Mouse (Mus musculus): ENCODE results near the gene Smg1. TPM values are rescaled to one million over a fixed set of nuclear protein-coding genes. Genes with fewer than 3 reads are reported as not detected.

Smg1 gene
- polyA plus RNA-seq, 1 experiment from 2014 or later = 17.3 TPM

GRCm38 (mm10) chr7:118259676-118260305 is 16.3 kb upstream of the Smg1 start:
- Histone ChIP-seq H3K9me3 (replicated peaks) (no peaks in the 10 kb centered on the region), H3K27ac (no peak overlapping the region), H3K9ac (no peak overlapping the region), H3K27me3 (no peaks in the 10 kb centered on the region), H3K4me2 (no peak overlapping the region), H3K4me1 (no peaks in the 10 kb centered on the region), H3K36me3 (no peaks in the 10 kb centered on the region), H3K4me3 (replicated peaks) (no peak overlapping the region)
- 82% methylated on average over 7 of the region's 7 CpGs for WGBS
- no peak for ATAC-seq (replicated peaks; ENCODE audit: low FRiP score)

GRCm38 (mm10) chr7:118258451-118258850 is 15.0 kb upstream of the Smg1 start:
- H3K36me3 ChIP-seq = no peaks in the 10 kb centered on the region
- H3K9ac ChIP-seq = no peak overlapping the region
- H3K4me3 ChIP-seq (replicated peaks) = no peak overlapping the region
- no peak for ATAC-seq (replicated peaks; ENCODE audit: low FRiP score)
- H3K9me3 ChIP-seq (replicated peaks) = no peaks in the 10 kb centered on the region
- H3K27ac ChIP-seq = no peak overlapping the region
- H3K4me1 ChIP-seq = no peaks in the 10 kb centered on the region
- no peak overlapping the region for H3K4me2 ChIP-seq
- H3K27me3 ChIP-seq = no peaks in the 10 kb centered on the region

- 87% methylated on average over 6 of the region's 6 CpGs for WGBS
- no peak overlapping the region for H3K4me3 ChIP-seq (replicated peaks)
- H3K27me3 ChIP-seq = no peaks in the 10 kb centered on the region
- H3K27ac ChIP-seq = no peak overlapping the region
- no peak for ATAC-seq (replicated peaks; ENCODE audit: low FRiP score)
- H3K4me2 ChIP-seq = no peak overlapping the region
- H3K36me3 ChIP-seq = no peaks in the 10 kb centered on the region
- no peaks in the 10 kb centered on the region for H3K9me3 ChIP-seq (replicated peaks)
- no peak overlapping the region for H3K9ac ChIP-seq
- H3K4me1 ChIP-seq = peaks cover 3% of the 10 kb centered on the region
These were observed 13.3 kb upstream of the Smg1 start for GRCm38 (mm10) chr7:118256740-118257139.

- 77% methylated on average over 8 of the region's 8 CpGs for WGBS
- H3K27ac ChIP-seq = no peak overlapping the region
- no peak for ATAC-seq (replicated peaks; ENCODE audit: low FRiP score)
- no peak overlapping the region for H3K4me3 ChIP-seq (replicated peaks)
- no peaks in the 10 kb centered on the region for H3K36me3 ChIP-seq
- H3K9ac ChIP-seq = no peak overlapping the region
- H3K4me2 ChIP-seq = no peak overlapping the region
- no peaks in the 10 kb centered on the region for H3K9me3 ChIP-seq (replicated peaks)
- peaks cover 3% of the 10 kb centered on the region for H3K4me1 ChIP-seq
- no peaks in the 10 kb centered on the region for H3K27me3 ChIP-seq
These were observed 11.0 kb upstream of the Smg1 start for GRCm38 (mm10) chr7:118254460-118254859.

- Histone ChIP-seq H3K4me1 (peaks cover 3% of the 10 kb centered on the region), H3K4me3 (replicated peaks) (no peak overlapping the region), H3K27me3 (no peaks in the 10 kb centered on the region), H3K36me3 (no peaks in the 10 kb centered on the region), H3K9ac (no peak overlapping the region), H3K4me2 (no peak overlapping the region), H3K9me3 (replicated peaks) (no peaks in the 10 kb centered on the region), H3K27ac (no peak overlapping the region)
- WGBS = 69% methylated on average over 4 of the region's 4 CpGs
- no peak for ATAC-seq (replicated peaks; ENCODE audit: low FRiP score)
These were observed 10.5 kb upstream of the Smg1 start for GRCm38 (mm10) chr7:118254015-118254414.

GRCm38 (mm10) chr7:118252979-118253378 is 9.5 kb upstream of the Smg1 start:
- Histone ChIP-seq H3K9ac (no peak overlapping the region), H3K4me1 (peaks cover 3% of the 10 kb centered on the region), H3K9me3 (replicated peaks) (no peaks in the 10 kb centered on the region), H3K27me3 (no peaks in the 10 kb centered on the region), H3K27ac (no peak overlapping the region), H3K4me3 (replicated peaks) (no peak overlapping the region), H3K36me3 (no peaks in the 10 kb centered on the region), H3K4me2 (no peak overlapping the region)
- ATAC-seq (replicated peaks; ENCODE audit: low FRiP score) = no peak
- WGBS = 70% methylated on average over 3 of the region's 3 CpGs

GRCm38 (mm10) chr7:118252349-118252748 is 8.9 kb upstream of the Smg1 start:
- ATAC-seq (replicated peaks; ENCODE audit: low FRiP score) = no peak
- H3K9me3 ChIP-seq (replicated peaks) = no peaks in the 10 kb centered on the region
- H3K4me3 ChIP-seq (replicated peaks) = no peak overlapping the region
- peak overlapping the region; percentile 37; the same call in 1 of the 2 replicates for H3K27ac ChIP-seq
- WGBS = 18% methylated on average over 4 of the region's 4 CpGs
- no peaks in the 10 kb centered on the region for H3K27me3 ChIP-seq
- H3K4me2 ChIP-seq = no peak overlapping the region
- H3K4me1 ChIP-seq = peaks cover 3% of the 10 kb centered on the region
- H3K36me3 ChIP-seq = no peaks in the 10 kb centered on the region
- no peak overlapping the region for H3K9ac ChIP-seq

GRCm38 (mm10) chr7:118251392-118252170 is 8.1 kb upstream of the Smg1 start:
- H3K4me3 ChIP-seq (replicated peaks) = no peak overlapping the region
- H3K36me3 ChIP-seq = no peaks in the 10 kb centered on the region
- peaks cover 3% of the 10 kb centered on the region for H3K4me1 ChIP-seq
- 89% methylated on average over 2 of the region's 2 CpGs for WGBS
- no peaks in the 10 kb centered on the region for H3K27me3 ChIP-seq
- no peaks in the 10 kb centered on the region for H3K9me3 ChIP-seq (replicated peaks)
- H3K27ac ChIP-seq = no peak overlapping the region
- no peak overlapping the region for H3K4me2 ChIP-seq
- H3K9ac ChIP-seq = no peak overlapping the region
- ATAC-seq (replicated peaks; ENCODE audit: low FRiP score) = no peak

- Histone ChIP-seq H3K27me3 (no peaks in the 10 kb centered on the region), H3K27ac (no peak overlapping the region), H3K4me2 (no peak overlapping the region), H3K9ac (no peak overlapping the region), H3K36me3 (no peaks in the 10 kb centered on the region), H3K4me1 (peaks cover 3% of the 10 kb centered on the region), H3K4me3 (replicated peaks) (no peak overlapping the region), H3K9me3 (replicated peaks) (no peaks in the 10 kb centered on the region)
- WGBS = 66% methylated on average over 4 of the region's 4 CpGs
- ATAC-seq (replicated peaks; ENCODE audit: low FRiP score) = no peak
These were observed 7.2 kb upstream of the Smg1 start for GRCm38 (mm10) chr7:118250482-118251160.

GRCm38 (mm10) chr7:118249563-118249962 is 6.1 kb upstream of the Smg1 start:
- Histone ChIP-seq H3K9me3 (replicated peaks) (no peaks in the 10 kb centered on the region), H3K36me3 (no peaks in the 10 kb centered on the region), H3K27ac (no peak overlapping the region), H3K4me1 (peaks cover 3% of the 10 kb centered on the region), H3K4me3 (replicated peaks) (no peak overlapping the region), H3K27me3 (no peaks in the 10 kb centered on the region), H3K9ac (no peak overlapping the region), H3K4me2 (no peak overlapping the region)
- WGBS = 87% methylated on average over 2 of the region's 2 CpGs
- ATAC-seq (replicated peaks; ENCODE audit: low FRiP score) = no peak

- Histone ChIP-seq H3K9me3 (replicated peaks) (no peaks in the 10 kb centered on the region), H3K27ac (no peak overlapping the region), H3K4me2 (no peak overlapping the region), H3K4me3 (replicated peaks) (no peak overlapping the region), H3K27me3 (no peaks in the 10 kb centered on the region), H3K9ac (no peak overlapping the region), H3K4me1 (peaks cover 5% of the 10 kb centered on the region), H3K36me3 (no peaks in the 10 kb centered on the region)
- 87% methylated on average over 8 of the region's 8 CpGs for WGBS
- no peak for ATAC-seq (replicated peaks; ENCODE audit: low FRiP score)
These were observed 4.6 kb upstream of the Smg1 start for GRCm38 (mm10) chr7:118248069-118248468.

- ATAC-seq (replicated peaks; ENCODE audit: low FRiP score) = no peak
- 96% methylated on average over 3 of the region's 3 CpGs for WGBS
- H3K4me2 ChIP-seq = no peak overlapping the region
- H3K9me3 ChIP-seq (replicated peaks) = no peaks in the 10 kb centered on the region
- no peaks in the 10 kb centered on the region for H3K36me3 ChIP-seq
- no peak overlapping the region for H3K4me3 ChIP-seq (replicated peaks)
- no peak overlapping the region for H3K9ac ChIP-seq
- H3K27me3 ChIP-seq = no peaks in the 10 kb centered on the region
- no peak overlapping the region for H3K27ac ChIP-seq
- peaks cover 15% of the 10 kb centered on the region for H3K4me1 ChIP-seq
These were observed 1.8 kb upstream of the Smg1 start for GRCm38 (mm10) chr7:118245260-118245659.
